Mouse (Mus musculus): ENCODE results near the gene Hectd4. TPM values are rescaled to one million over a fixed set of nuclear protein-coding genes. Genes with fewer than 3 reads are reported as not detected.
"Not testable (repeated sequence)": the region's sequence is repeated elsewhere in the genome, so short reads cannot be mapped to it uniquely, and the experiment has no call there.

The Hectd4 gene
- polyA plus RNA-seq, 1 experiment from 2014 or later = 19.0 TPM

DNA sequence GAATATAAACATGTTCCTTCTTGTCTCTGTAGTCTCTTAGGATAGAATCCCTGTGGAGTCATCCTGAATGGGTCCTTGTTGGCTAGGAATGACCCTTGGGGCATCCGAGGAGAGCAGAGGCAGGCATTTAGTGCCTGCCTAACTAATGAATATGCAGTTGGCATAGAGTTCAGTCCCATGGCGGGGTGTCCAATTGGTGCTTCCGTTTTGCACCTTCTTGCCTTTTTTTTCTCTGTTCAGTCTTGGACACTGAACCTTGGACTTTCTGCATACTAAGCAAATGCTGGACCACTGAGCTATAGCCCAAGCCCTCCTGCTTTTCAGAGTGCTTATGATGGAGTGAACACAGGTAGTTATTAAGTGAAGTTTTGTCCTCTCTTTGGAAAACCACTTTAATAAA is 87.6 kb downstream of the Hectd4 start:
- Histone ChIP-seq H3K36me3 (peaks cover 96% of the 10 kb centered on the region), H3K9ac (no peak overlapping the region), H3K9me3 (no peaks in the 10 kb centered on the region), H3K27me3 (no peaks in the 10 kb centered on the region), H3K4me3 (no peak overlapping the region), H3K27ac (replicated peaks) (no peak overlapping the region), H3K4me1 (replicated peaks) (no peaks in the 10 kb centered on the region), H3K4me2 (no peak overlapping the region)
- 55% methylated on average over 3 of the region's 3 CpGs for WGBS
- ATAC-seq (ENCODE audit: low FRiP score, low read depth) = no peak

DNA sequence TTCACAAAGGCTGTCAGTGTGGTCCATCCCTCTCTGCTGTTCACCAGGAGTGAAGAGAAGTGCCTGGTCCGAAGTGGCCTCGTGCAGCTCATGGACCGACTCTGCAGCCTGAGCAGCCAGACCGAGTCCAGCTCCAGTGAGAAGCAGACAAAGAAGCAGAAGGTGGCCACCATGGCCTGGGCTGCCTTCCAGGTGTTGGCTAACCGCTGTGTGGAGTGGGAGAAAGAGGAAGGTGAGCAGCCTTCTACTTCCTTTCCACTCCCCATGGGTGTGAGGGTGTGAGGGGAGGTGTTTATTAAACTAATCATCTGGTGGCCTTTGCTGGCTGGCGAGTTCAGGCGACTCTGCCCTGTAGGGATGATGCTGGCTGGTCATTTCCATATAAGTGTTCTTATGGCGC is 91.6 kb downstream of the Hectd4 start:
- Histone ChIP-seq H3K4me2 (no peak overlapping the region), H3K9me3 (no peaks in the 10 kb centered on the region), H3K27ac (replicated peaks) (no peak overlapping the region), H3K9ac (no peak overlapping the region), H3K27me3 (no peaks in the 10 kb centered on the region), H3K36me3 (peaks cover 99% of the 10 kb centered on the region), H3K4me1 (replicated peaks) (no peaks in the 10 kb centered on the region), H3K4me3 (no peak overlapping the region)
- no peak for ATAC-seq (ENCODE audit: low FRiP score, low read depth)
- 97% methylated on average over 8 of the region's 8 CpGs for whole genome bisulfite sequencing

DNA sequence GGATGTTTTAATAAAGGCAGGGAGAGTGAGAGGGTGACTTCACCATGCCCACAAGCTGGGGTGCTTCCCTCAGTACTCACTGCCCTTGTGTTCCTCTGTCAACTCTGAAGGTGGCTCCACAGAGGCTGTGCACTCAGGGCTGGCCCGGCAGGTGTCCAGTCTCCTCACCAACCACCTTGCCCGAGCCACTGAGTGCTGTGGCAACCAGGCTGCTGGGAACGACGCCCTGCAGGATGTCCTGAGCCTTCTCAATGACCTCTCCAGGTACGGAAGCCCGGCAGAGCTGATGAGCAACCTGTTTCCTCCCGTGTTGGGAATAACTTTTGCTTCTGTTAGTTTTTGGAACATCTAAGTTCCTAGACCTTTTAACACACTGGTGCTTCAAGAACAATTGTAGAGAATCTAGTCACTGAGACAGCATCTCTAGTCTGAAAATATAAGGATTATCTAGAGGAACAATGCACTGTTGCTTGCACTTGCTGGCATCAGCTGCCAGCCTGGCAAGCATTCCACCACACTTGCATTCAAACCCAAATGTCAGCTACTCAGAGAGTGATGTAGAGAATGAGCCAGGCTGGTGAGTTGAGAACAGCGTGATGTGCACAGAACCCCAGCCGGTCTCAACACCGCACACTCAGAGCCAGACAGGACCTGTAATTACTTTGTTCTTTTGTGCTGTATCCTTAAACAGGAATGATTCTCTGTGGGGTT is 93.9 kb downstream of the Hectd4 start:
- H3K4me2 ChIP-seq = no peak overlapping the region

DNA sequence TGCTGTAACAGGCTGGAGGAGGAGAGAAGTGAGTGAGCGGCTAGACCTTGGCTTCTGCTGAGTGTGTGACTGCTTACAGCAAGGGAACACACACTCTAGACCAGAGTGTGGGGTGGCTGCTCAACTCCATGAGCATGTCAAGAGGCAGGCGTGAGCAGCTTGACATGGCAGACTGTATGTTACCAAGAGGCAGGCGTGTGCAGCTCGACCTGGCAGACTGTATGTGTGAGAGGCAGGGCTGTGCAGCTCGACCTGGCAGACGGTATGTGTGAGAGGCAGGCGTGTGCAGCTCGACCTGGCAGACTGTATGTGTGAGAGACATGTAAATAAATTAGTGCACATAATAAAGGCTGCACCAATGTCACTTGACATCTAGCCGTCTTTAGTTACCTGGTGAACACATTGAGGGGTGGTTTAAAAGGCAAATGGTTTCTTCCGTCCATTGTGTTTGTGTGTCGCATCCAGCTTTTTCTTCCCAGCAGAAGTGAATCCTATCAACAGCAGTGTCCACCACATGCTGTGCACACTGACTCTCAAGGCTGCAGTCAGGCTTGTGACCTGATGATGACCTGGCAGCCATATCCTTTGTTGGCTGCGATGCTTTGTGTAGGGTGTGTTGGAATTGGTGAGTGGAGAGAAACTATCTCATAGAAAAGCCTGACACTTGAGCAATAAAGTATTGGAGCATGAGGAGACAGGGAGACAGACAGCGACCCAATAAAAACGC is 106.2 kb downstream of the Hectd4 start:
- Histone ChIP-seq H3K4me1 (replicated peaks) (no peaks in the 10 kb centered on the region), H3K27me3 (no peaks in the 10 kb centered on the region), H3K27ac (replicated peaks) (no peak overlapping the region), H3K36me3 (peaks cover 85% of the 10 kb centered on the region), H3K4me3 (no peak overlapping the region), H3K9ac (no peak overlapping the region), H3K4me2 (no peak overlapping the region), H3K9me3 (no peaks in the 10 kb centered on the region)
- WGBS = 68% methylated on average over 14 of the region's 14 CpGs
- ATAC-seq (ENCODE audit: low FRiP score, low read depth) = no peak

More for the DNA sequence above, 93.9 kb downstream of the Hectd4 start:
- no peak overlapping the region for H3K9ac ChIP-seq
- H3K36me3 ChIP-seq = peaks cover 99% of the 10 kb centered on the region
- WGBS = 88% methylated on average over 10 of the region's 10 CpGs
- H3K9me3 ChIP-seq = no peaks in the 10 kb centered on the region
- H3K27me3 ChIP-seq = no peaks in the 10 kb centered on the region
- no peak overlapping the region for H3K4me3 ChIP-seq
- ATAC-seq (ENCODE audit: low FRiP score, low read depth) = no peak
- H3K4me1 ChIP-seq (replicated peaks) = no peaks in the 10 kb centered on the region
- no peak overlapping the region for H3K27ac ChIP-seq (replicated peaks)

DNA sequence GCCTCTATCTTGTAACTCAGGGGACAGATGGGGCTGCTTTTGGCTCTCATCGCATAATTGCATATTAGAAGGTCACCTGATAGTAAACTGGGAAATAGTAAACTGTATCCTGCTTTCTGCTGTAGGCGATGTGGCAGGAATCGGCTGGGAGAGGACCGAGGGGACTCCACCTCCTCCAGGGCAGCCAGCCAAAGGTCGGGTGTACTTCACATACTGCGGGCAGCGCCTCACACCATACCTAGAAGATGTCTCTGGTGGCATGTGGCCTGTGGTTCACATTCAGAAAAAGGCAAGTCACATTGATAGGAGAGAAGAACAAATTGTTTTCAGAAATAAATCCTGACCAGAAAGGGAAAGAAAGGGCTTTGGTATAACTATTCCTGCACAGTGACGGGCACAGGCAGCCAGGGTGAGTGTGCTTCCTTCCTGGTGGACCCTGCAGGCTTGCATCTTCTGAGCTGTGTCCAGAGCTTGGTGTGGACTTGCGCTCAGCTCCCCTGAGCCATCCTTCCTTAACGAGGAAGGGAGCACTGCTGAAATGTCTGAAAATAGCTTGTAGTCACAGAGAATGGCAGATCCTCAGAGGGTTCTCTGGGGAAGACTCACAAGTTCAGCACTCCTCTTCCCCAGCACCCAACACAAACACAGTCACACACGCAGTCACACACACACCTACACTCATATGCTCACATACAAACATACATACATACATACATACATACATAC is 109.5 kb downstream of the Hectd4 start:
- Histone ChIP-seq H3K4me3 (peak overlapping the region; percentile 9; the same call in 1 of the 2 replicates), H3K4me2 (0 out of 2 replicates have a peak overlapping the region, but pooled peaks have one; percentile 28), H3K4me1 (replicated peaks) (no peaks in the 10 kb centered on the region), H3K9me3 (no peaks in the 10 kb centered on the region), H3K27ac (replicated peaks) (0 out of 2 replicates have a peak overlapping the region, but pooled peaks have one; percentile 30), H3K27me3 (no peaks in the 10 kb centered on the region), H3K36me3 (peaks cover 85% of the 10 kb centered on the region), H3K9ac (no peak overlapping the region)
- 83% methylated on average over 11 of the region's 11 CpGs for WGBS
- no peak for ATAC-seq (ENCODE audit: low FRiP score, low read depth)

DNA sequence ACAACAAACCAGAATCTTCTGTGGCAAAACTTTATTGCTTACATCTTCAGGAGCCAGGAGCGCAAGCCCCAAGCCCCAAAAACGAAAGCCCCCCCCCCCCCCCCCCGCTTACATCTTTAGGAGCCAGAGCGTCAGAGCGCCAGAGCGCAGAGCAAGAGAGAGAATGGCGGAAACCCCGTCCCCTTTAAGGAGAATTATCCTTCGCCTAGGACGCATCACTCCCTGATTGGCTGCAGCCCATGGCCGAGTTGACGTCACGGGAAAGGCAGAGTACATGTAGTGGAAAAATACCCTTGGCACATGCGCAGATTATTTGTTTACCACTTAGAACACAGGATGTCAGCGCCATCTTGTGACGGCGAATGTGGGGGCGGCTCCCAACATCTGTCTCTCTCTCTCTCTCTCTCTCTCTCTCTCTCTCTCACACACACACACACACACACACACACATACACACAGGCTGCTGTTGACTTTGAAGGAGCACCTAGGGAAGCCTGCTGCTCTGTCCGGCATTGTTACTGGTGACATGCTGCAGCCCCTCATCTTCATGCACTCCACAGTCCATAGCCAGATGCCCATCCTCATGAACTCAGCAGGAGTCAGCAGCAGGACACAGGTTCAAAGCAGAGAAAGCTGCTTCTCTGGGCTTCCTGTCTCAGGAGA is 110.3 kb downstream of the Hectd4 start:
- not testable (repeated sequence) for H3K9ac ChIP-seq; H3K4me3 ChIP-seq; H3K9me3 ChIP-seq; H3K27me3 ChIP-seq; H3K4me1 ChIP-seq (replicated peaks)
- H3K27ac ChIP-seq (replicated peaks) = peak overlapping the region; percentile 61; the same call in 1 of the 2 replicates
- 77% methylated on average over 9 of the region's 19 CpGs for WGBS
- ATAC-seq (ENCODE audit: low FRiP score, low read depth) = peak; percentile 38; the same call in 1 of the 2 replicates
- 0 out of 2 replicates have a peak overlapping the region, but pooled peaks have one; percentile 28 for H3K4me2 ChIP-seq
- peaks cover 86% of the 10 kb centered on the region for H3K36me3 ChIP-seq

DNA sequence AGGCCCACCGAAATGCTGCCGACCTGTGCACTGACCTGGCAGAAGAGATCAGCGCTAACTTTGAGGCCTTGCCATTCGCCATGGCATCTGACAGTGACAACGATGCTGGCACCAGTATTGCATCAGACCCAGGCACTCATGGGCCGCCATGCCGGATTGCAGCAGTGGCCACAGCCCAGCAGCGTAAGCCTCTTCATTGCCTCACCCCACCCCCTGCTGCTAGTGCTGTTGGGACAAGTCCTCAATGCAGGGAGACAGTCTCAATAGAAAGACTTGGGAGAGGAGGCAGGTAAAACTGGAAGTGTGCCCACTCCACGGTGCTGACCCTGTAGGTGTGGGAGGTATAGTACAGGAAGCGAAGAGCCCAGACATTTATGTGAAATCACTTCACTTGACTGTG is 111.7 kb downstream of the Hectd4 start:
- Histone ChIP-seq H3K4me2 (no peak overlapping the region), H3K4me1 (replicated peaks) (no peaks in the 10 kb centered on the region), H3K27me3 (no peaks in the 10 kb centered on the region), H3K27ac (replicated peaks) (no peak overlapping the region), H3K36me3 (peaks cover 88% of the 10 kb centered on the region), H3K9ac (no peak overlapping the region), H3K9me3 (no peaks in the 10 kb centered on the region), H3K4me3 (no peak overlapping the region)
- 96% methylated on average over 10 of the region's 10 CpGs for WGBS
- no peak for ATAC-seq (ENCODE audit: low FRiP score, low read depth)

DNA sequence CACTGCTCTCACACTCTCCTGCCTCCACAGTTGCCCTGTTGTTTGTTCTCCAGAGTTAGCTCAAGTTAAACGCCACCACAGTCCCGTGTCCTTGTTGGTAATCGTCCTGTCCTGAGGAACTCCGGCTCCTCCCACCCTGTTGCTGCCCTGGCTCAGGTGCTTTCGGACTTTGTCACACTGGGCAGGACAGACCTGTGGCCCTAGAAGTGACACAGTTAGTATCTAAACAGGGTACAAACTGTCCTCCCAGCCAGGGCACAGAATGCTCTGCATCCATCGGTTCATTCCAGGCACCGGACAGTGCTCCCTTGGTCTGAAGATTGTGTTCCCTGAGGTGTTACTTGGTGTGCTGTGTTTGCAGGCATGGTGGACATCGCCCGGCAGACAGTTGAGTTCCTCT is 114.0 kb downstream of the Hectd4 start:
- 93% methylated on average over 9 of the region's 9 CpGs for WGBS
- Histone ChIP-seq H3K4me3 (no peak overlapping the region), H3K27ac (replicated peaks) (no peak overlapping the region), H3K27me3 (no peaks in the 10 kb centered on the region), H3K4me2 (no peak overlapping the region), H3K4me1 (replicated peaks) (no peaks in the 10 kb centered on the region), H3K9ac (no peak overlapping the region), H3K36me3 (peaks cover 93% of the 10 kb centered on the region), H3K9me3 (no peaks in the 10 kb centered on the region)
- ATAC-seq (ENCODE audit: low FRiP score, low read depth) = no peak

DNA sequence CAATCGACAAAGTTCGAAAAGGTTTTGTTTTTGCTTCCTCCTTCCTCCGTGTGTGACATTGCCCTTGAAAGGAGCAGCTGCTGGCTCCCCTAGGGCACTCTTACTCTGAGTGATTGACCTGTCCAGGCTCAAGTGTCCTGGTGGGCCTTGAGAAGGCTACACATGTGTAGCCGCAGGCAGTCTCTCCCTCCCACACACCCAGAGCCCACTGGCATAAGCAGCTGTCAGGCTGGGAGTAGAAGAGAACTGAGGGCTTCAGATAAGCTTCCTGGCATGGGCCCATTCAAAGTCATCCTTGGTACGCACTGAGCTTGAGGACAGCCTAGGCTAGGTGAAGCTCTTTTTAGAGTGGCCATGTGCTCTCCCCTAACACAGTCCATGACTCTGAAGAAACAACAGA is 114.4 kb downstream of the Hectd4 start:
- no peak overlapping the region for H3K27ac ChIP-seq (replicated peaks)
- no peaks in the 10 kb centered on the region for H3K9me3 ChIP-seq
- H3K4me3 ChIP-seq = no peak overlapping the region
- H3K4me2 ChIP-seq = no peak overlapping the region
- WGBS = 88% methylated on average over 5 of the region's 5 CpGs
- H3K27me3 ChIP-seq = no peaks in the 10 kb centered on the region
- no peak for ATAC-seq (ENCODE audit: low FRiP score, low read depth)
- H3K4me1 ChIP-seq (replicated peaks) = no peaks in the 10 kb centered on the region
- peaks cover 93% of the 10 kb centered on the region for H3K36me3 ChIP-seq
- H3K9ac ChIP-seq = no peak overlapping the region

DNA sequence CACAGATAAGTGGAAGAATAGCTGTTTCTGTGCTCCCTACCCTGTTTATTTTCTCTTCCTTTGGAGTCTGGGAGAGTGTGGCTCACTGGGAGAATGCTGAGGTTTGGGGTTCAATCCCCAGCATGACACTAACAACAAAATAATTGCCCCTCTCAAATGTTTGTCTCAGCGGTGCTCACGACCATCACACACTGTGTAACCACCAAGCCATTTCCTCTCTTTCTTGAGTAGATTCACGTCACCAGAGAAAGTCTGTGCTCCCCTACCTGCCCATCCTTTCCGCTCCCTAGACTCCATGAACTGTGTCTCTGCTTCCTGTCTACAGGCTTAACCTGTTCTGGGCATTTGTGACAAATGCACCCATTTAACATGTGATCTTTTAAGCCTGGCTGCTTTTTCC is 115.4 kb downstream of the Hectd4 start:
- H3K27ac ChIP-seq (replicated peaks) = no peak overlapping the region
- H3K9ac ChIP-seq = no peak overlapping the region
- H3K9me3 ChIP-seq = no peaks in the 10 kb centered on the region
- H3K4me1 ChIP-seq (replicated peaks) = no peaks in the 10 kb centered on the region
- ATAC-seq (ENCODE audit: low FRiP score, low read depth) = no peak
- peaks cover 98% of the 10 kb centered on the region for H3K36me3 ChIP-seq
- no peak overlapping the region for H3K4me3 ChIP-seq
- no peaks in the 10 kb centered on the region for H3K27me3 ChIP-seq
- 82% methylated on average over 4 of the region's 4 CpGs for WGBS
- no peak overlapping the region for H3K4me2 ChIP-seq

DNA sequence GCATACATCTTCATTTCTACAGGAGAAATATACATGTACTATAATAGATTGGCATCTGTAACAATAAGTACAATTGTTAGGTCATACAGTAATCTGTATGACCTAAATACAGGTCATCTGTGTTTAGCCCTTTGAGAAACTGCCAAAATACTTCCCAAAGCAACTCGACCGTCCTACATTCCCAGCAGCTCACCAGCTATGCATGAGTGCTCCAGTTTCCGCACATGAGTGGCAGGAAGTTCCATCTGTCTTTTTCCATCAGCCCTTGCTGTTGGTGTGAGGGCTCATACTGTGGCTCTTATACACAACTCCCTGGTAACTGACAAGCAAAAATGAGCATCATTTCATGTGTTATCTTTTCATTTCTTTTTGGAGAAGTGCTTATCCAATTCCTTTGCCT is 116.0 kb downstream of the Hectd4 start:
- no peak overlapping the region for H3K27ac ChIP-seq (replicated peaks)
- no peaks in the 10 kb centered on the region for H3K27me3 ChIP-seq
- H3K9ac ChIP-seq = no peak overlapping the region
- H3K9me3 ChIP-seq = no peaks in the 10 kb centered on the region
- H3K4me1 ChIP-seq (replicated peaks) = no peaks in the 10 kb centered on the region
- ATAC-seq (ENCODE audit: low FRiP score, low read depth) = no peak
- no peak overlapping the region for H3K4me3 ChIP-seq
- H3K4me2 ChIP-seq = no peak overlapping the region
- peaks cover 98% of the 10 kb centered on the region for H3K36me3 ChIP-seq
- 59% methylated on average over 3 of the region's 3 CpGs for WGBS

Measured in hindbrain, embryonic 15.5 days (tissue).